In genomic region chr6:24759281-24759680, GRCm38 (mm10) we compare ENCODE assay signal across 29 mouse cellular contexts. TPM values are rescaled to one million over a fixed set of nuclear protein-coding genes. Genes with fewer than 3 reads are reported as not detected.
DNase-seq lines count a peak whose midpoint lies in the region; ATAC-seq and TF ChIP-seq lines count a peak whose summit lies in the region.
"Had no signal": no experiment of that assay in that cellular context is flagged by ENCODE, and none has a peak within 500 bp of the region (broad histone marks: within the 10 kb centered on the region; RNA-seq: fewer than 3 reads in every experiment).

No protein-coding gene starts in this region.

- H3K4me1 ChIP-seq in limb, embryonic 14.5 days (ENCODE audit: control insufficient read depth, insufficient read depth, low read length), result no peaks in the 10 kb centered on the region
- H3K4me1 ChIP-seq: embryonic facial prominence, embryonic 13.5 days; embryonic facial prominence, embryonic 15.5 days; forebrain, embryonic 10.5 days; forebrain, embryonic 12.5 days had no signal

- no peak overlapping the region for H3K9ac ChIP-seq in limb, embryonic 14.5 days (ENCODE audit: low read depth, low read length, severe bottlenecking)
- H3K9ac ChIP-seq: embryonic facial prominence, embryonic 13.5 days; embryonic facial prominence, embryonic 15.5 days; forebrain, embryonic 12.5 days had no signal

- no peak for TF ChIP-seq POLR2A in limb, embryonic 14.5 days (IDR thresholded peaks at IDR 0.05; ENCODE audit: borderline replicate concordance, extremely low read depth, insufficient read depth, insufficient read length)

- DNase-seq in forelimb bud, embryonic 11.5 days (ENCODE audit: low read depth, low spot score), result peak; percentile 18
- peak; percentile 36 for DNase-seq in large intestine, adult 2 months (ENCODE audit: low read depth, low spot score)
- no peak for DNase-seq in limb, embryonic 14.5 days (ENCODE audit: low spot score)
- DNase-seq in layer of hippocampus, postnatal 25 days (ENCODE audit: extremely low spot score in 1 of 2, low spot score in 1 of 2), result no peak
- DNase-seq in thymus, postnatal 14 days, result no peak
- DNase-seq: adrenal gland, adult 2 months; adrenal gland, postnatal 10 days; adrenal gland, postnatal 25 days; cerebellum, adult 11 months; cerebellum, adult 18-20 months; cerebellum, adult 8-10 months; cerebellum, adult 9-11 months; cerebellum, postnatal 14 days; cerebellum, postnatal 36 days; embryo, embryonic 11 days had no signal

- no peak overlapping the region for H3K27ac ChIP-seq in limb, embryonic 14.5 days (replicated peaks; ENCODE audit: low read depth, low read length)
- H3K27ac ChIP-seq: embryonic facial prominence, embryonic 13.5 days; embryonic facial prominence, embryonic 15.5 days; forebrain, embryonic 10.5 days; forebrain, embryonic 12.5 days had no signal

- no peak overlapping the region for H3K4me2 ChIP-seq in limb, embryonic 14.5 days (replicated peaks; ENCODE audit: low read depth, low read length, severe bottlenecking)
- H3K4me2 ChIP-seq: embryonic facial prominence, embryonic 13.5 days; embryonic facial prominence, embryonic 15.5 days; forebrain, embryonic 12.5 days had no signal

- H3K9me3 ChIP-seq in limb, embryonic 14.5 days (ENCODE audit: control insufficient read depth, low read length), result no peaks in the 10 kb centered on the region
- H3K9me3 ChIP-seq: embryonic facial prominence, embryonic 13.5 days; embryonic facial prominence, embryonic 15.5 days; forebrain, embryonic 10.5 days; forebrain, embryonic 12.5 days had no signal

- no peaks in the 10 kb centered on the region for H3K27me3 ChIP-seq in limb, embryonic 14.5 days (ENCODE audit: control insufficient read depth, insufficient read depth, low read length)
- H3K27me3 ChIP-seq: embryonic facial prominence, embryonic 13.5 days; embryonic facial prominence, embryonic 15.5 days; forebrain, embryonic 12.5 days had no signal

- no peak overlapping the region for H3K4me3 ChIP-seq in limb, embryonic 14.5 days (replicated peaks; ENCODE audit: low read length)
- H3K4me3 ChIP-seq: embryonic facial prominence, embryonic 13.5 days; embryonic facial prominence, embryonic 15.5 days; erythroblast, embryonic 14.5 days; forebrain, embryonic 10.5 days; forebrain, embryonic 12.5 days had no signal

- 44% methylated on average over 3 of the region's 3 CpGs for WGBS in large intestine, adult 2 months
- 50% methylated on average over 3 of the region's 3 CpGs for WGBS in limb, embryonic 14.5 days

- H3K36me3 ChIP-seq in limb, embryonic 14.5 days (ENCODE audit: control insufficient read depth, insufficient read depth, low read length), result no peaks in the 10 kb centered on the region
- H3K36me3 ChIP-seq: embryonic facial prominence, embryonic 13.5 days; embryonic facial prominence, embryonic 15.5 days; forebrain, embryonic 10.5 days; forebrain, embryonic 12.5 days had no signal

- 0 out of 2 replicates have a peak, but pooled peaks have one; percentile 4 for ATAC-seq in limb, embryonic 14.5 days (ENCODE audit: low FRiP score, low read depth)
- ATAC-seq: forebrain, embryonic 14.5 days; forebrain, embryonic 16.5 days had no signal

RNA-seq across cellular contexts. Expression of gene Hyal4, which starts 11.2 kb away (rescaled TPM):
- not detected in 2 replicates for polyA plus RNA-seq in large intestine, adult 2 months (2012; rRNA removed)
- polyA plus RNA-seq in limb, embryonic 14.5 days (2012; rRNA removed), result not detected in 2 replicates
- polyA plus RNA-seq in limb, embryonic 14.5 days (2014; fragmentation: Nextera tagmentation; extraction: Ambion mirVana), result not detected in 2 replicates
- not detected for total RNA-seq in layer of hippocampus, postnatal 25 days (2021)
- total RNA-seq: adrenal gland, adult 2 months; adrenal gland, postnatal 10 days; adrenal gland, postnatal 25 days; adrenal gland, postnatal 4 days; common myeloid progenitor, adult 5-6 weeks; ES-E14; MEL had no signal
- polyA plus RNA-seq: adrenal gland, adult 2 months; brain, embryonic 14.5 days; C2C12; embryonic facial prominence, embryonic 11.5 days; embryonic facial prominence, embryonic 13.5 days; erythroblast, embryonic 14.5 days; forebrain, embryonic 10.5 days; forebrain, embryonic 12.5 days; forebrain, embryonic 14.5 days; forebrain, embryonic 16.5 days had no signal

RNA-seq across cellular contexts. Expression of gene Hyal6, which starts 26.2 kb away (rescaled TPM):
- not detected in 2 replicates for polyA plus RNA-seq in large intestine, adult 2 months (2012; rRNA removed)
- not detected in 2 replicates for polyA plus RNA-seq in limb, embryonic 14.5 days (2012; rRNA removed)
- not detected in 2 replicates for polyA plus RNA-seq in limb, embryonic 14.5 days (2014; fragmentation: Nextera tagmentation; extraction: Ambion mirVana)
- not detected for total RNA-seq in layer of hippocampus, postnatal 25 days (2021)
- total RNA-seq: adrenal gland, adult 2 months; adrenal gland, postnatal 10 days; adrenal gland, postnatal 25 days; adrenal gland, postnatal 4 days; common myeloid progenitor, adult 5-6 weeks; ES-E14; MEL had no signal
- polyA plus RNA-seq: adrenal gland, adult 2 months; brain, embryonic 14.5 days; embryonic facial prominence, embryonic 11.5 days; embryonic facial prominence, embryonic 13.5 days; embryonic facial prominence, embryonic 15.5 days; erythroblast, embryonic 14.5 days; forebrain, embryonic 10.5 days; forebrain, embryonic 12.5 days; forebrain, embryonic 14.5 days; forebrain, embryonic 16.5 days had no signal

RNA-seq across cellular contexts. Expression of gene Spam1, which starts 31.7 kb away (rescaled TPM):
- polyA plus RNA-seq in large intestine, adult 2 months (2012; rRNA removed), result not detected in 2 replicates
- not detected in 2 replicates for polyA plus RNA-seq in limb, embryonic 14.5 days (2012; rRNA removed)
- polyA plus RNA-seq in limb, embryonic 14.5 days (2014; fragmentation: Nextera tagmentation; extraction: Ambion mirVana), result not detected in 2 replicates
- total RNA-seq in layer of hippocampus, postnatal 25 days (2021), result not detected
- total RNA-seq: adrenal gland, adult 2 months; adrenal gland, postnatal 10 days; adrenal gland, postnatal 25 days; adrenal gland, postnatal 4 days; common myeloid progenitor, adult 5-6 weeks; ES-E14; MEL had no signal
- polyA plus RNA-seq: adrenal gland, adult 2 months; brain, embryonic 14.5 days; C2C12; embryonic facial prominence, embryonic 11.5 days; embryonic facial prominence, embryonic 13.5 days; embryonic facial prominence, embryonic 15.5 days; erythroblast, embryonic 14.5 days; forebrain, embryonic 10.5 days; forebrain, embryonic 12.5 days; forebrain, embryonic 14.5 days; forebrain, embryonic 16.5 days had no signal

Comparison
In these comparisons a context has a peak if more than half of its experiments do, and no peak if none do; other contexts are left out.
1. DNase-seq: peak in forelimb bud, embryonic 11.5 days (single experiment) and large intestine, adult 2 months (single experiment); none in limb, embryonic 14.5 days (single experiment), layer of hippocampus, postnatal 25 days (0 of 2) and thymus, postnatal 14 days (single experiment).